Mouse (Mus musculus) cerebellum, adult 2 months (tissue): ENCODE results near the gene Agbl4.

Experiments used
- CTCF ChIP-seq: fragments of 200-500 bp; IDR thresholded peaks from 2 replicates; pipeline ENCODE4 v1.5.1; 2011; ENCODE audit warnings: low read depth, mild to moderate bottlenecking, control low read depth, low read length, moderate library complexity, borderline replicate concordance; ENCODE audit not compliant: insufficient read depth
- POLR2A ChIP-seq: fragments of 200-500 bp; IDR thresholded peaks from 2 replicates; pipeline ENCODE4 v1.6.1; 2011; ENCODE audit warnings: low read length, control low read depth, borderline replicate concordance; ENCODE audit not compliant: insufficient read depth

DNA sequence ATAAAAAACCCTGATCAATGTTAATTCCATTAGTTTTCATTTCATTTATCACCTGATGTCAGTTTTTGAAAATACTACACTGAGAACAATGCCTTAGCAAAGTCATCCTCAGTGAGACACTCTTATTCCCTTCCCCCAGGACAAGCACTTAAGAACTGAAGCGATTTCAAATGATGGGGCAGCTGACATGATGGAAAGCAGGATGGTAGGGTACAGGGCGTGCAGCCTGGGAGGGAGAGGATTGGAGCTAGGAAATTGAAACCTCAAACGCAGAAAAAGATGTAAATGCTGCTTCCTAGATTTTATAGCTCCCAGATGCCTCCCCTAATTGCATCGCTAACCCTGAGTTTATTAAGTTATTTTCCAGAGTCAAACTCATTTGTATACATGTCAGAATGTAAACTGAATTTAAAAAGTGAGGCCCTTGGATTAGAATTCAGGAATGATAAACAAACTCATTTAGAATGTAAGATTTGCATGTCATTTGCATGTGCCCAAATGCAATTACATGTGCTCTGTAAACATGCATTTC, 959.2 kb downstream of the Agbl4 start:
- TF ChIP-seq CTCF (no peak), POLR2A (no peak)
